Mouse (Mus musculus): ENCODE results near the gene Gdf15. TPM values are rescaled to one million over a fixed set of nuclear protein-coding genes. Genes with fewer than 3 reads are reported as not detected.
A peak's percentile ranks its signal among the peaks of the same experiment; 100 is the strongest.

Gdf15 gene
- polyA plus RNA-seq, 1 experiment, result 0.19 TPM

- H3K4me1 ChIP-seq (ENCODE audit: control insufficient read depth, insufficient read depth, low read length), result peaks cover 6% of the 10 kb centered on the region
- H3K27ac ChIP-seq (ENCODE audit: insufficient read depth, low read length), result peak overlapping the region; percentile 83
- TF ChIP-seq POLR2A (IDR thresholded peaks at IDR 0.05; ENCODE audit: extremely low read depth, insufficient read depth, low read length) (no peak), CTCF (IDR thresholded peaks at IDR 0.05; ENCODE audit: extremely low read depth, insufficient read depth, low read length) (peak; percentile 61)
- H3K4me3 ChIP-seq (ENCODE audit: insufficient read depth, low read length), result peak overlapping the region; percentile 12
Measured at GRCm38 (mm10) chr8:70610796-70611771, 21.2 kb downstream of the Gdf15 start.

- TF ChIP-seq CTCF (IDR thresholded peaks at IDR 0.05; ENCODE audit: extremely low read depth, insufficient read depth, low read length), result no peak
- TF ChIP-seq POLR2A (IDR thresholded peaks at IDR 0.05; ENCODE audit: extremely low read depth, insufficient read depth, low read length), result 0 out of 2 replicates have a peak, but pooled peaks have one; percentile 25
- Histone ChIP-seq H3K4me1 (ENCODE audit: control insufficient read depth, insufficient read depth, low read length) (peaks cover 6% of the 10 kb centered on the region), H3K4me3 (ENCODE audit: insufficient read depth, low read length) (peak overlapping the region; percentile 21), H3K27ac (ENCODE audit: insufficient read depth, low read length) (peak overlapping the region; percentile 91)
Measured at GRCm38 (mm10) chr8:70609849-70610795, 22.1 kb downstream of the Gdf15 start.

- H3K4me1 ChIP-seq (ENCODE audit: control insufficient read depth, insufficient read depth, low read length), result peaks cover 6% of the 10 kb centered on the region
- peak overlapping the region; percentile 21 for H3K4me3 ChIP-seq (ENCODE audit: insufficient read depth, low read length)
- TF ChIP-seq CTCF (IDR thresholded peaks at IDR 0.05; ENCODE audit: extremely low read depth, insufficient read depth, low read length) (no peak), POLR2A (IDR thresholded peaks at IDR 0.05; ENCODE audit: extremely low read depth, insufficient read depth, low read length) (peak; percentile 24; the same call in 1 of the 2 replicates)
- peak overlapping the region; percentile 91 for H3K27ac ChIP-seq (ENCODE audit: insufficient read depth, low read length)
Measured at GRCm38 (mm10) chr8:70609368-70609848, 22.8 kb downstream of the Gdf15 start.

- peak within 1 kb of the TSS; percentile 92 for H3K4me3 ChIP-seq (ENCODE audit: insufficient read depth, low read length)
- H3K4me1 ChIP-seq (ENCODE audit: control insufficient read depth, insufficient read depth, low read length), result peaks cover 6% of the 10 kb centered on the region
- no peak for TF ChIP-seq POLR2A (IDR thresholded peaks at IDR 0.05; ENCODE audit: extremely low read depth, insufficient read depth, low read length)
- TF ChIP-seq CTCF (IDR thresholded peaks at IDR 0.05; ENCODE audit: extremely low read depth, insufficient read depth, low read length), result no peak
- H3K27ac ChIP-seq (ENCODE audit: insufficient read depth, low read length), result peak within 1 kb of the TSS; percentile 99
Measured at GRCm38 (mm10) chr8:70608749-70609367, 23.4 kb downstream of the Gdf15 start, which contains the start of gene Ssbp4. TSS of gene Ssbp4 (minus strand) at chr8:70608872.

GRCm38 (mm10) chr8:70607898-70608748, 24.1 kb downstream of the Gdf15 start:
- peak overlapping the region; percentile 92 for H3K4me3 ChIP-seq (ENCODE audit: insufficient read depth, low read length)
- H3K4me1 ChIP-seq (ENCODE audit: control insufficient read depth, insufficient read depth, low read length), result peaks cover 6% of the 10 kb centered on the region
- TF ChIP-seq CTCF (IDR thresholded peaks at IDR 0.05; ENCODE audit: extremely low read depth, insufficient read depth, low read length) (no peak), POLR2A (IDR thresholded peaks at IDR 0.05; ENCODE audit: extremely low read depth, insufficient read depth, low read length) (no peak)
- peak overlapping the region; percentile 99 for H3K27ac ChIP-seq (ENCODE audit: insufficient read depth, low read length)

GRCm38 (mm10) chr8:70607603-70607897, 24.7 kb downstream of the Gdf15 start:
- TF ChIP-seq POLR2A (IDR thresholded peaks at IDR 0.05; ENCODE audit: extremely low read depth, insufficient read depth, low read length) (no peak), CTCF (IDR thresholded peaks at IDR 0.05; ENCODE audit: extremely low read depth, insufficient read depth, low read length) (no peak)
- Histone ChIP-seq H3K4me1 (ENCODE audit: control insufficient read depth, insufficient read depth, low read length) (peaks cover 6% of the 10 kb centered on the region), H3K4me3 (ENCODE audit: insufficient read depth, low read length) (peak overlapping the region; percentile 92), H3K27ac (ENCODE audit: insufficient read depth, low read length) (peak overlapping the region; percentile 99)

GRCm38 (mm10) chr8:70606780-70607602, 25.3 kb downstream of the Gdf15 start:
- Histone ChIP-seq H3K27ac (ENCODE audit: insufficient read depth, low read length) (no peak overlapping the region), H3K4me1 (ENCODE audit: control insufficient read depth, insufficient read depth, low read length) (peaks cover 6% of the 10 kb centered on the region)
- TF ChIP-seq POLR2A (IDR thresholded peaks at IDR 0.05; ENCODE audit: extremely low read depth, insufficient read depth, low read length), result no peak
- TF ChIP-seq CTCF (IDR thresholded peaks at IDR 0.05; ENCODE audit: extremely low read depth, insufficient read depth, low read length), result no peak

More at GRCm38 (mm10) chr8:70606780-70607602, 25.3 kb downstream of the Gdf15 start:
- peak overlapping the region; percentile 92 for H3K4me3 ChIP-seq (ENCODE audit: insufficient read depth, low read length)
